Mouse (Mus musculus): ENCODE measurements at regions not wholly inside any gene's neighbourhood (a gene's known extent, or its start where the extent isn't known, plus 50 kb on each side); places are given as distances from the start of the nearest gene placed in this dataset.

DNA sequence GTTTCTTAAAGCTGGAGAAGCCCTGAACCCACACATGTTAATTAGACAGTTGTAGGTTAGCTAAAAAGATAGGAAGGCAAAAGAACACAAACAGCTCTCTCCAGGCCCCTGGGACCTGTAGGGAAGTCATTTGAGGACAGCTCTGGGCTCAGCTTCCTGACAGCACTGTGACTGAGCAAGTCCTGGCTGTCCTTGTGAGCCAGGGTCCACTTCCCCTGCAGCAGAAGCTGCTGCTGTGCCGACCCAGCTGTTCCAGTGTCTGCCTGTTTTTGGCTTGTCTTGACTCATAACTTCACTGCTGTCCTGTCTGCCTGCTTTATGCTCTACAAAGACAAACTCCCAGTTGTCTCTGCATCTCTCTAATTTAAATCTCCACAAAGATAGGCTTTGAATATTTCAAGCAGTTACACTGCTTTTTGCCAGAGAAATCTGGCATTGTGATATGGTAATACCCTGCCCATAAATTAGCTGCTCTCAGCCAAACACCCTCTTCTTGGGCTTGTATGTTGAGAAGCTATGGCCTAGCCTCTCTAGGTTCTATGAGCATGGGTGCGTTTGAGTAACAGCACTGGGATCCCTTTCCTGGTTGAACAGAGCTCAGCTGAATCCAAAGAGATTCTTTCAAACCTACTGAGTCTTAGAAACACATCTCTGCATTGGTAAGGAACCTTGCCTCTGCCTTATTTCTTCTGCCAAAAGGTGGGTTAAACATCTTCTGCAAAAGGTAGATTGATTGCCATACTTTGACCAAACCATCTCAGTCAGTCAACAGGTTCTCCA lies 536.3 kb upstream of the A830018L16Rik start:
- H3K4me2 ChIP-seq (ENCODE audit: low read depth) = no peak overlapping the region
- no peak for TF ChIP-seq POLR2AphosphoS2 (IDR thresholded peaks at IDR 0.05; ENCODE audit: insufficient read length, low read depth)
- TF ChIP-seq SRF (IDR thresholded peaks at IDR 0.05; ENCODE audit: control insufficient read depth, insufficient read length, low read depth) = no peak
- TF ChIP-seq USF1 (IDR thresholded peaks at IDR 0.05; ENCODE audit: low read depth) = no peak
- no peak for TF ChIP-seq MAX (IDR thresholded peaks at IDR 0.05; ENCODE audit: low read depth)
- TF ChIP-seq TCF3 (IDR thresholded peaks at IDR 0.05; ENCODE audit: insufficient read length, low read depth) = no peak
- no peak for TF ChIP-seq REST (IDR thresholded peaks at IDR 0.05; ENCODE audit: insufficient read depth, insufficient read length)
- peak in 2 of 3 experiments; percentile 12 to 46 for TF ChIP-seq MYOD1 (IDR thresholded peaks at IDR 0.05; ENCODE audit: control insufficient read depth in 1 of 3, insufficient read length in 2 of 3, low read depth in 2 of 3)
- no peak for TF ChIP-seq POLR2A (IDR thresholded peaks at IDR 0.05; ENCODE audit: insufficient read length, low read depth)
- TF ChIP-seq E2F4 (IDR thresholded peaks at IDR 0.05; ENCODE audit: insufficient read depth) = no peak
- TF ChIP-seq MYOG (IDR thresholded peaks at IDR 0.05; ENCODE audit: control insufficient read depth in 1 of 3, insufficient read depth in 1 of 3, insufficient read length in 2 of 3, low read depth in 2 of 3) = peak in 1 of 3 experiments; percentile 28
- TF ChIP-seq CEBPB (IDR thresholded peaks at IDR 0.05; ENCODE audit: insufficient read depth, poor library complexity, severe bottlenecking) = no peak
- TF ChIP-seq TCF12 (IDR thresholded peaks at IDR 0.05; ENCODE audit: insufficient read depth, poor library complexity, severe bottlenecking) = no peak
- no peaks in the 10 kb centered on the region for H3K27me3 ChIP-seq (ENCODE audit: control insufficient read depth, insufficient read depth, insufficient read length)
- H3ac ChIP-seq (ENCODE audit: control insufficient read depth, insufficient read length) = no peak overlapping the region
- H3K79me2 ChIP-seq (ENCODE audit: control insufficient read depth, insufficient read depth) = no peaks in the 10 kb centered on the region
- H3K4me3 ChIP-seq = no peak overlapping the region
- H3K36me3 ChIP-seq (ENCODE audit: control insufficient read depth, insufficient read depth) = no peaks in the 10 kb centered on the region

DNA sequence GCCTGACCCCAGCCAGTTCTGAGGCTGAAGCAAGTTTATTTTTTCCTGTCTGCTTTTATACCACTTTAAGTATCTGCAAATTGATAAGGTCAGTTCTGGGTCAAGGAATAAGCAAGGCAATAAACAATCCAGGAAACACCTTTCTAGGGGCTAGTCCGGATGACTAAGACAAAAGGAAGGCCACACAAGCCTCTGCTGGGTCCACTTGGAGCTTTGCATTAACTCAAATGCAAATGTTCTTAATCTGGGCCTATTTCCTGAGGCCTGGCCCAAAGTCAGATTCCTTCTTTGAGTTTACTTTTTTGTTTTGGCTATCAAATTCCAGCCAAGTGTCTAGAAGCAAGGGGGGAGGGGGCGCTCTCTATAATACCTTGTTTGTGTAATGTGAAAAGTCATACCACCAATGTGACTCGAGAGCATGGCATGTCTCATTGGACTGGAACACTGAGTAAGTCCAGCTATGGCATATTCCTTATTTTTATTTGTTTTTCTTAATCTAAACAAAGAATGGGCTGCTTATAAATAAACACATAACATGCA lies 535.6 kb upstream of the A830018L16Rik start:
- Histone ChIP-seq H3K4me3 (no peak overlapping the region), H3K27me3 (ENCODE audit: control insufficient read depth, insufficient read depth, insufficient read length) (no peaks in the 10 kb centered on the region), H3ac (ENCODE audit: control insufficient read depth, insufficient read length) (no peak overlapping the region), H3K4me2 (ENCODE audit: low read depth) (no peak overlapping the region), H3K36me3 (ENCODE audit: control insufficient read depth, insufficient read depth) (no peaks in the 10 kb centered on the region), H3K79me2 (ENCODE audit: control insufficient read depth, insufficient read depth) (no peaks in the 10 kb centered on the region)
- TF ChIP-seq MAX (IDR thresholded peaks at IDR 0.05; ENCODE audit: low read depth) (no peak), REST (IDR thresholded peaks at IDR 0.05; ENCODE audit: insufficient read depth, insufficient read length) (no peak), TCF12 (IDR thresholded peaks at IDR 0.05; ENCODE audit: insufficient read depth, poor library complexity, severe bottlenecking) (no peak), E2F4 (IDR thresholded peaks at IDR 0.05; ENCODE audit: insufficient read depth) (no peak), TCF3 (IDR thresholded peaks at IDR 0.05; ENCODE audit: insufficient read length, low read depth) (no peak), USF1 (IDR thresholded peaks at IDR 0.05; ENCODE audit: low read depth) (no peak), MYOD1 (IDR thresholded peaks at IDR 0.05; ENCODE audit: control insufficient read depth in 1 of 3, insufficient read length in 2 of 3, low read depth in 2 of 3) (no peak), MYOG (IDR thresholded peaks at IDR 0.05; ENCODE audit: control insufficient read depth in 1 of 3, insufficient read depth in 1 of 3, insufficient read length in 2 of 3, low read depth in 2 of 3) (no peak), CEBPB (IDR thresholded peaks at IDR 0.05; ENCODE audit: insufficient read depth, poor library complexity, severe bottlenecking) (no peak), SRF (IDR thresholded peaks at IDR 0.05; ENCODE audit: control insufficient read depth, insufficient read length, low read depth) (no peak), POLR2AphosphoS2 (IDR thresholded peaks at IDR 0.05; ENCODE audit: insufficient read length, low read depth) (no peak), POLR2A (IDR thresholded peaks at IDR 0.05; ENCODE audit: insufficient read length, low read depth) (no peak)

DNA sequence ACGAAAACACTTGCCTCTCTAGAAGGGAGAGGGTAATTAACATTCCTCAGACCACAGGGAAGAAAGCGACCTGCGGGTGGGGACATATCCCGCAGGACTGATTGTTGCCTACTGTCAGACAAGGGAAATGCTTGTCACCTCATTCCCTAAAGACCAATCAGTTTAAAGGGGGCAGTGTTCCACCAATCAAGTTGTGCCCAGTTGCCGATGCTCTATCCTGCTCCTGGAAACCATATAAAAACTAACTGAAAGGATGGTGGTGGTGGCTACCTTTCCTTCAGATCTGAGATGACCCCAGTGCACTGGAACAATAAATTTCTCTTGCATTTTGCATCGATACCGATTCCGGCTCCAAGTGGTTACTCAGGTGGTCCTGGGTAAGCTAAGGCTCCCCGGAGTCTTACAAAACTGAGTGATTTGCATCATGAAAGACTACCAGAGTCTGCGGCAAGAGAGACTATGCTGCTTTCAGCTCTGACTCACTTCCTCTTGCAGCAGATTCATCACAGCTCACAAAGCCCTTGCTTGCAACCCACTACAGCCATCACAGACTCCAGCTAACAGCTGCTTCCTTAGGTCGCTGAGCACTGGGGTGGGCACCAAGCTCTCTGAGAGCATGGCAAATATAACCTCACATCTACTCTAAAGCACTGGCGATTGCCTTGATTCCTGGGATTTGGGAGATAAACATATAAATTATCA lies 533.7 kb upstream of the A830018L16Rik start:
- H3K4me2 ChIP-seq (ENCODE audit: low read depth) = peak overlapping the region; percentile 60

DNA sequence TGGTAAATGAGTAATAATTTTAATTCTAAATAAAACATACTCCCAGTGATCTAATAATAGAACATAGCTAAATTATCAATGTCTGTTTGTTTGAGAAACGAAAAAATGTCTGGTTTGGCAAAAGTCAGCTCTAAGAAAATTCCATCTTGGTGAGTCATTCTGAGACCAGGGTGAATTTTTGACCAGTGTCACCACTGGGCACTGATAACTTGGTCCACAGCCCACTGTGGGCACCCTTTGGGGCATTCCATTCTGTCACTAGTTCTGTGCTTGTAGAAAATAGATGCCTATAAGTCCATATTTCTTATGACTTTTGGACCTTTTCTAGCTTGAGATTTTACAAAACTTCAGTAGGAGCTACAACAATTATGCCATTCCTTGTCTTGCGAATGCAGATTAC lies 515.1 kb upstream of the A830018L16Rik start:
- Histone ChIP-seq H3K4me3 (no peak overlapping the region), H3K36me3 (ENCODE audit: control insufficient read depth, insufficient read depth) (no peaks in the 10 kb centered on the region), H3K4me2 (ENCODE audit: low read depth) (no peak overlapping the region), H3K27me3 (ENCODE audit: control insufficient read depth, insufficient read depth, insufficient read length) (no peaks in the 10 kb centered on the region), H3K79me2 (ENCODE audit: control insufficient read depth, insufficient read depth) (no peaks in the 10 kb centered on the region), H3ac (ENCODE audit: control insufficient read depth, insufficient read length) (no peak overlapping the region)
- TF ChIP-seq TCF12 (IDR thresholded peaks at IDR 0.05; ENCODE audit: insufficient read depth, poor library complexity, severe bottlenecking) = no peak
- no peak for TF ChIP-seq MYOD1 (IDR thresholded peaks at IDR 0.05; ENCODE audit: control insufficient read depth in 1 of 3, insufficient read length in 2 of 3, low read depth in 2 of 3)
- no peak for TF ChIP-seq MYOG (IDR thresholded peaks at IDR 0.05; ENCODE audit: control insufficient read depth in 1 of 3, insufficient read depth in 1 of 3, insufficient read length in 2 of 3, low read depth in 2 of 3)
- no peak for TF ChIP-seq USF1 (IDR thresholded peaks at IDR 0.05; ENCODE audit: low read depth)
- no peak for TF ChIP-seq MAX (IDR thresholded peaks at IDR 0.05; ENCODE audit: low read depth)
- no peak for TF ChIP-seq SRF (IDR thresholded peaks at IDR 0.05; ENCODE audit: control insufficient read depth, insufficient read length, low read depth)
- TF ChIP-seq E2F4 (IDR thresholded peaks at IDR 0.05; ENCODE audit: insufficient read depth) = no peak
- TF ChIP-seq REST (IDR thresholded peaks at IDR 0.05; ENCODE audit: insufficient read depth, insufficient read length) = no peak
- TF ChIP-seq TCF3 (IDR thresholded peaks at IDR 0.05; ENCODE audit: insufficient read length, low read depth) = no peak
- TF ChIP-seq CEBPB (IDR thresholded peaks at IDR 0.05; ENCODE audit: insufficient read depth, poor library complexity, severe bottlenecking) = no peak
- no peak for TF ChIP-seq POLR2AphosphoS2 (IDR thresholded peaks at IDR 0.05; ENCODE audit: insufficient read length, low read depth)
- TF ChIP-seq POLR2A (IDR thresholded peaks at IDR 0.05; ENCODE audit: insufficient read length, low read depth) = no peak

More for the DNA sequence above, 533.7 kb upstream of the A830018L16Rik start:
- TF ChIP-seq MYOG (IDR thresholded peaks at IDR 0.05; ENCODE audit: control insufficient read depth in 1 of 3, insufficient read depth in 1 of 3, insufficient read length in 2 of 3, low read depth in 2 of 3) (peak in 1 of 3 experiments; percentile 18), MYOD1 (IDR thresholded peaks at IDR 0.05; ENCODE audit: control insufficient read depth in 1 of 3, insufficient read length in 2 of 3, low read depth in 2 of 3) (peak in 2 of 3 experiments; percentile 65 to 72), POLR2A (IDR thresholded peaks at IDR 0.05; ENCODE audit: insufficient read length, low read depth) (no peak), SRF (IDR thresholded peaks at IDR 0.05; ENCODE audit: control insufficient read depth, insufficient read length, low read depth) (no peak), MAX (IDR thresholded peaks at IDR 0.05; ENCODE audit: low read depth) (no peak), E2F4 (IDR thresholded peaks at IDR 0.05; ENCODE audit: insufficient read depth) (no peak), POLR2AphosphoS2 (IDR thresholded peaks at IDR 0.05; ENCODE audit: insufficient read length, low read depth) (no peak), REST (IDR thresholded peaks at IDR 0.05; ENCODE audit: insufficient read depth, insufficient read length) (no peak), TCF12 (IDR thresholded peaks at IDR 0.05; ENCODE audit: insufficient read depth, poor library complexity, severe bottlenecking) (no peak), CEBPB (IDR thresholded peaks at IDR 0.05; ENCODE audit: insufficient read depth, poor library complexity, severe bottlenecking) (peak; percentile 38; the same call in 1 of the 2 replicates), TCF3 (IDR thresholded peaks at IDR 0.05; ENCODE audit: insufficient read length, low read depth) (no peak), USF1 (IDR thresholded peaks at IDR 0.05; ENCODE audit: low read depth) (no peak)
- H3K79me2 ChIP-seq (ENCODE audit: control insufficient read depth, insufficient read depth) = no peaks in the 10 kb centered on the region
- H3K4me3 ChIP-seq = no peak overlapping the region
- no peaks in the 10 kb centered on the region for H3K27me3 ChIP-seq (ENCODE audit: control insufficient read depth, insufficient read depth, insufficient read length)
- no peaks in the 10 kb centered on the region for H3K36me3 ChIP-seq (ENCODE audit: control insufficient read depth, insufficient read depth)
- H3ac ChIP-seq (ENCODE audit: control insufficient read depth, insufficient read length) = no peak overlapping the region
